Mouse (Mus musculus) G1E (cell line): ENCODE measurements around the gene Akap7. TPM values are rescaled to one million over a fixed set of nuclear protein-coding genes. Genes with fewer than 3 reads are reported as not detected.

Source experiments
- ATAC-seq: 2 replicates; pipeline ENCODE4 v1.8.0; 2016; ENCODE audit warnings: mild to moderate bottlenecking; ENCODE audit not compliant: insufficient number of reproducible peaks, poor library complexity, low FRiP score, severe bottlenecking; ENCODE audit errors: extremely low read depth
- DNase-seq: peaks from one replicate; pipeline ENCODE4 v3.0.0; 2012; ENCODE audit warnings: low spot score
- H3K27me3 ChIP-seq: 2 replicates; pipeline ENCODE4 v1.6.1; 2012; ENCODE audit warnings: mild to moderate bottlenecking, low read length, inconsistent platforms; ENCODE audit not compliant: insufficient read depth
- H3K36me3 ChIP-seq: replicated peaks from 2 replicates; pipeline ENCODE3; 2012; ENCODE audit warnings: mild to moderate bottlenecking, inconsistent platforms
- H3K4me1 ChIP-seq: 2 replicates; pipeline ENCODE4 v1.6.1; 2012; ENCODE audit warnings: low read depth, low read length, inconsistent platforms, mixed read lengths; ENCODE audit not compliant: insufficient read depth
- H3K4me3 ChIP-seq: 2 replicates; pipeline ENCODE4 v1.5.1; 2012; ENCODE audit warnings: low read depth, mild to moderate bottlenecking, inconsistent platforms, low read length, moderate library complexity, mixed read lengths
- H3K9me3 ChIP-seq: replicated peaks from 2 replicates; pipeline ENCODE4 v1.6.1; 2012; ENCODE audit warnings: inconsistent platforms
- CTCF ChIP-seq: IDR thresholded peaks from 2 replicates; pipeline ENCODE4 v1.5.1; 2012; ENCODE audit warnings: low read depth, low read length, inconsistent platforms, mixed read lengths
- GATA1 ChIP-seq: IDR thresholded peaks from 2 replicates; pipeline ENCODE4 v1.6.1; 2012; ENCODE audit warnings: borderline replicate concordance, low read length, inconsistent platforms, mixed read lengths
- GATA2 ChIP-seq: IDR thresholded peaks from 2 replicates; pipeline ENCODE4 v1.6.1; 2012; ENCODE audit warnings: low read depth, low read length, inconsistent platforms, borderline replicate concordance
- POLR2AphosphoS5 ChIP-seq: IDR thresholded peaks from 2 replicates; pipeline ENCODE4 v1.6.1; 2012; ENCODE audit warnings: low read depth, low read length, inconsistent platforms; ENCODE audit not compliant: insufficient replicate concordance
- TAL1 ChIP-seq: conservative IDR thresholded peaks from 2 replicates; pipeline ENCODE4 v1.6.1; 2012; ENCODE audit warnings: low read depth, low read length, inconsistent platforms, mixed read lengths
- polyA plus RNA-seq: library from polyadenylated mRNA; stranded (reverse); fragments of >175 nt; gene quantifications from 2 replicates; pipeline ENCODE4 v1.2.3, GENCODE M21; 2012
- total RNA-seq, 2 experiments: library from RNA; stranded (forward) in 1 of 2; stranded (reverse) in 1 of 2; fragments of 200-1000 nt in 1 of 2; fragments of >200 nt in 1 of 2; fragmentation: Nextera tagmentation in 1 of 2; gene quantifications; 2 replicates each; pipeline ENCODE4 v1.2.3; 2014 to 2017

The Akap7 gene
- total and polyA plus RNA-seq, 3 experiments = 0.27 TPM; not detected in 2

DNA sequence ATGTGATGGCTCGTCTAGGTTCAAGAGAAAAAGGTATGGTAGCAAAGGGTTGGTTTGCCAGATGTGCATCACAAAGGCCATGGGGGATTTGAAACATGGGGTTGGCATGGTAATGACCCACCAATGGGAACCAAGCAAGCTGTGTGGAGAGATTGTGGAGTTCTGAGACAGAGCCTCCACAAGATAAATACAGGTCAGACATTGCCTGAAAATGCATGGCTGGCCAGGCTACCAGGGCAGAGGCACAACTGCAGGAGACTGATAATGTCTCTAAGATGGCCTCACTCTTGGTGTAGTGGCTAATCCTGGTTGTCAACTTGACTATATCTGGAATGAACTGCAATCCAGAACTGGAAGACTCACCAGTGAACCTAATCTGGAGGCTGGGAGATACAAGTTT, 174.1 kb downstream of the Akap7 start:
- Histone ChIP-seq H3K4me1 (peaks cover 16% of the 10 kb centered on the region), H3K36me3 (no peaks in the 10 kb centered on the region), H3K4me3 (no peak overlapping the region), H3K27me3 (no peaks in the 10 kb centered on the region), H3K9me3 (no peaks in the 10 kb centered on the region)
- TF ChIP-seq GATA1 (no peak), TAL1 (0 out of 2 replicates have a peak, but pooled peaks have one; percentile 32)
- DNase-seq (no peak), ATAC-seq (0 out of 2 replicates have a peak, but pooled peaks have one; percentile 22)

DNA sequence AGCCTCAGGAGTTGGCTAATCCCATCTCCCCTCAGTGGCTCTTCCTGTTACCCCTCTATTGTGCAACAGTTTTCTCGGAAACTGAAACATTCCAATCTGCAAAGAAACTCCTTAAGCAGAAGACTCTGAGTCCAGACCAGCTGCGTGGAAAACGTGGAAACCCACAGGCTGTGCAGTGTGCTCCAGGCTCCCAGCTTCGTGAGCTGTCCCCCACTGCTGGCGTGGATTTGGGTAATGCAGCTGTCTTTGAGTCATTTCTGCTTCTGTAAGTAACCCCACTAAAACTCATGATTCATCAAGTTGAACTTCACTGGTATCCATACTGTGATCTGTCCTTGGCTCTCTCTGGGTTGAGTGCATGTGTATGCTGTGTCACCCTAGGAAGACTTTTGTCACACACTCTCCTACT, 179.2 kb downstream of the Akap7 start:
- TF ChIP-seq TAL1 = no peak
- TF ChIP-seq CTCF = no peak
- TF ChIP-seq GATA2 = no peak
- TF ChIP-seq GATA1 = no peak
- no peak for TF ChIP-seq POLR2AphosphoS5
- Histone ChIP-seq H3K4me1 (peaks cover 55% of the 10 kb centered on the region), H3K4me3 (peak overlapping the region; percentile 46; the same call in 1 of the 2 replicates), H3K9me3 (no peaks in the 10 kb centered on the region), H3K27me3 (no peaks in the 10 kb centered on the region), H3K36me3 (no peaks in the 10 kb centered on the region)
- ATAC-seq = peak; percentile 59
- DNase-seq = no peak

DNA sequence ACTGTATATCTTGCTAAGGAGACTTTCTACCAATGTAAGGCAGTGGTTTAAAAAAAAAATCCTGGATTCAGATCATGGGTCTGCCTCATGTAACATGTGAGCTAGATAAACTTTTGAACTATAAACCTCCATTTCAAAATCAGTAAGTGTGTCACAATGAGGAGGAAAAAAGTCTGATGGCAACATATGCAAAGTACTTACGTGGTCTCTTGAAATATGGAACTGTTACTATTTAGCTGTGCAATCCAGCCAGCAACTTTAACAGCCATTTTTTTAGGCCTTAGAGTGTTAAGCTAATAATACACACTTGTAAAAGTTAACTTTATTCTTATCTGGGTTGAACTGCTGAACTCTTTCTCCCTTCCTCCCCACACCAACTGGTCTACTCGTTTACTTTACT, 181.6 kb downstream of the Akap7 start:
- Histone ChIP-seq H3K27me3 (no peaks in the 10 kb centered on the region), H3K4me3 (no peak overlapping the region), H3K4me1 (peaks cover 70% of the 10 kb centered on the region), H3K36me3 (no peaks in the 10 kb centered on the region), H3K9me3 (no peaks in the 10 kb centered on the region)
- no peak for ATAC-seq
- DNase-seq = no peak
- no peak for TF ChIP-seq CTCF

DNA sequence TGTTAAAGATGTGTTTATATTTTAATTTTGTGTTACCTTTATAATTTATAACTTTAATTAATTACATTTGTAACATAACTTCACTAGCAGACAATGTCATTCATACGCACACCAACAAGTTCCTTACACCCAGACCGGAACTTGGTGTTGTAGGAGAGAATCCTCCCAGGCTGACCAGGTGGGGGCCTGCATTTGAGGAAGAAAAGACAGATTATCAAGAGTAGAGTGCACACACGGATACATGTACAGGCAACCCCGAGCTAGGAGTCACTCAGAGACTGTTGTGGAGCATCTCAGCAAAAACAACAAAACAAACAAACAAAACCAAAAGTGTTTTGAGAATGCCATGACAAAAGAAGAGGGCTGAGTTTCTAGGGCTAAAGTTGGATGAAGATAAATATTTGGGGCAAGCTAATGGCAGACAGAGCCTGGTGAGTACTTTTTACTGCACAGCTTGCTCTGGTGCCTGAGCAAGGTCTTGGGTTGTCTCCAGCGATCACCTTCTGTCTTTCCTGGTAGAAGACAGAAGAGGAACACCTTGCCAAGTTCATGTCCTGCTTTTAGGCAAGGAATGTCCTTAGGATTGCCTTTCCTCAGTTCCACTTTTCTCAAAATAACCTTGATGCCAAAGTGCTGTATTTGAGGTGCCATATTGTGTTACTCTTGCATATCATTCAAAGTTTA, 186.7 kb downstream of the Akap7 start:
- no peak for TF ChIP-seq GATA2
- TF ChIP-seq TAL1 = no peak
- no peak for TF ChIP-seq POLR2AphosphoS5
- no peak for TF ChIP-seq GATA1
- TF ChIP-seq CTCF = no peak
- H3K4me1 ChIP-seq = peaks cover 74% of the 10 kb centered on the region
- H3K36me3 ChIP-seq = no peaks in the 10 kb centered on the region
- H3K4me3 ChIP-seq = no peak overlapping the region
- no peaks in the 10 kb centered on the region for H3K27me3 ChIP-seq
- no peak for DNase-seq
- no peak for ATAC-seq
- no peaks in the 10 kb centered on the region for H3K9me3 ChIP-seq

Other genes starting within 250 kb of the Akap7 start
- gene Epb41l2, start 51.9 kb upstream of the Akap7 start, total RNA-seq (2014; fragmentation: Nextera tagmentation) = not detected in 2 replicates
- 0.23 and 0.71 TPM in 2 replicates for gene Epb41l2, start 51.9 kb upstream of the Akap7 start, total RNA-seq (2017)
- not detected in 2 replicates for gene Epb41l2, start 51.9 kb upstream of the Akap7 start, polyA plus RNA-seq
- gene Smlr1, start 228.4 kb upstream of the Akap7 start, total RNA-seq (2014; fragmentation: Nextera tagmentation) = not detected in 2 replicates
- gene Smlr1, start 228.4 kb upstream of the Akap7 start, total RNA-seq (2017) = 0.05 and 0.23 TPM in 2 replicates
- not detected in 2 replicates for gene Smlr1, start 228.4 kb upstream of the Akap7 start, polyA plus RNA-seq